In the genomic region with DNA sequence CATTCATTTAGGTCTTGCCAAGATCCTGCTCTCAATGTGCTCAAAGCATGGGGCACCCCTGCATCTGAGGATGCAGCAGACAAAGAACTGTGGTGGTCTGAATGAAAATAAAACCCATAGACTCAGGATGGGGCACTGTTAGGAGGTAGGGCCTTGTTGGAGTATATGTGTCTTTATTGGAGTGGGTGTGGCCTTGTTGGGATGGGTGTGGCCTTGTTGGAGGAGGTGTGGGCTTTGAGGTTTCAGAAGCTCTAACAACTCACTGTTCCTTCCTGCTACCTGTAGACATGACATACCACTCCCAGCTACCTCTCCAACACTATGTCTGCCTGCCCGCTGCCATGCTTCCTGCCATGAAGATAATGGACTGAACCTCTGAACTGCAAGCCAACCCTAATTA, we compare ENCODE assay signal across 22 mouse cellular contexts. TPM values are rescaled to one million over a fixed set of nuclear protein-coding genes. Genes with fewer than 3 reads are reported as not detected.
DNase-seq lines count a peak whose midpoint lies in the region; ATAC-seq and TF ChIP-seq lines count a peak whose summit lies in the region.
"Had no signal": no experiment of that assay in that cellular context is flagged by ENCODE, and none has a peak within 500 bp of the region (broad histone marks: within the 10 kb centered on the region; RNA-seq: fewer than 3 reads in every experiment).

No protein-coding gene starts in this region.

- DNase-seq in liver, embryonic 14.5 days (ENCODE audit: low read depth in 3 of 3, low spot score in 3 of 3), result no peak
- DNase-seq in forebrain, postnatal 0 days, result no peak
- DNase-seq: adrenal gland, postnatal 10 days; cerebellum, adult 11 months; cerebellum, adult 8-10 months; cerebellum, postnatal 14 days; embryo, embryonic 11 days; gastrocnemius, postnatal 10 days; heart, adult 18-20 months; heart, postnatal 10 days; heart, postnatal 4 days had no signal

- H3K4me2 ChIP-seq in intestine, postnatal 0 days (replicated peaks; ENCODE audit: low read depth), result no peak overlapping the region
- no peak overlapping the region for H3K4me2 ChIP-seq in intestine, embryonic 16.5 days (ENCODE audit: low read depth, low read length)
- H3K4me2 ChIP-seq in liver, embryonic 14.5 days (ENCODE audit: low read depth), result no peak overlapping the region
- H3K4me2 ChIP-seq in kidney, embryonic 16.5 days (replicated peaks; ENCODE audit: low read depth, low read length), result no peak overlapping the region
- H3K4me2 ChIP-seq in forebrain, postnatal 0 days (ENCODE audit: low read depth), result no peak overlapping the region
- H3K4me2 ChIP-seq: embryonic facial prominence, embryonic 12.5 days; hindbrain, embryonic 12.5 days had no signal

- TF ChIP-seq EP300 in liver, embryonic 14.5 days (IDR thresholded peaks at IDR 0.05; ENCODE audit: low read depth), result no peak

- TF ChIP-seq CTCF in intestine, postnatal 0 days (IDR thresholded peaks at IDR 0.05; ENCODE audit: low read depth), result no peak
- no peak for TF ChIP-seq CTCF in liver, embryonic 14.5 days (IDR thresholded peaks at IDR 0.05; ENCODE audit: low read depth)
- TF ChIP-seq CTCF in forebrain, postnatal 0 days (IDR thresholded peaks at IDR 0.05; ENCODE audit: low read depth), result no peak

- H3K9me3 ChIP-seq in intestine, postnatal 0 days (ENCODE audit: control insufficient read depth), result no peaks in the 10 kb centered on the region
- H3K9me3 ChIP-seq in intestine, embryonic 16.5 days (ENCODE audit: control insufficient read depth, low read length), result no peaks in the 10 kb centered on the region
- no peaks in the 10 kb centered on the region for H3K9me3 ChIP-seq in liver, embryonic 14.5 days (ENCODE audit: control insufficient read depth, low read length)
- no peaks in the 10 kb centered on the region for H3K9me3 ChIP-seq in kidney, embryonic 16.5 days (ENCODE audit: low read length)
- H3K9me3 ChIP-seq in forebrain, postnatal 0 days (ENCODE audit: low read length), result no peaks in the 10 kb centered on the region
- H3K9me3 ChIP-seq: embryonic facial prominence, embryonic 12.5 days; forebrain, embryonic 10.5 days; heart, embryonic 10.5 days; hindbrain, embryonic 12.5 days had no signal

- H3K4me3 ChIP-seq in intestine, postnatal 0 days (ENCODE audit: low read depth, low read length), result no peak overlapping the region
- no peak overlapping the region for H3K4me3 ChIP-seq in intestine, embryonic 16.5 days (ENCODE audit: low read length)
- H3K4me3 ChIP-seq in liver, embryonic 14.5 days (ENCODE audit: insufficient read depth in 1 of 2, low read depth in 2 of 2, low read length in 2 of 2), result no peak overlapping the region
- no peak overlapping the region for H3K4me3 ChIP-seq in kidney, embryonic 16.5 days (ENCODE audit: low read length)
- no peak overlapping the region for H3K4me3 ChIP-seq in forebrain, postnatal 0 days (ENCODE audit: low read depth, low read length)
- H3K4me3 ChIP-seq: embryonic facial prominence, embryonic 12.5 days; forebrain, embryonic 10.5 days; heart, embryonic 10.5 days; hindbrain, embryonic 12.5 days had no signal

- no peaks in the 10 kb centered on the region for H3K27me3 ChIP-seq in intestine, postnatal 0 days (replicated peaks; ENCODE audit: control insufficient read depth, insufficient read depth, low read length)
- no peaks in the 10 kb centered on the region for H3K27me3 ChIP-seq in intestine, embryonic 16.5 days (replicated peaks; ENCODE audit: control insufficient read depth, insufficient read depth, low read length)
- H3K27me3 ChIP-seq in liver, embryonic 14.5 days (ENCODE audit: control insufficient read depth, insufficient read depth, low read length), result no peaks in the 10 kb centered on the region
- H3K27me3 ChIP-seq in kidney, embryonic 16.5 days (ENCODE audit: insufficient read depth, low read length), result no peaks in the 10 kb centered on the region
- no peaks in the 10 kb centered on the region for H3K27me3 ChIP-seq in forebrain, postnatal 0 days (ENCODE audit: insufficient read depth, low read length)
- H3K27me3 ChIP-seq: embryonic facial prominence, embryonic 12.5 days; hindbrain, embryonic 12.5 days had no signal

- WGBS in intestine, postnatal 0 days, result 89% methylated on average over 1 of the region's 1 CpGs
- WGBS in intestine, embryonic 16.5 days, result 96% methylated on average over 1 of the region's 1 CpGs
- WGBS in liver, embryonic 14.5 days (ENCODE audit: insufficient replicate concordance), result 80% methylated on average over 1 of the region's 1 CpGs
- 96% methylated on average over 1 of the region's 1 CpGs for WGBS in kidney, embryonic 16.5 days
- WGBS in forebrain, postnatal 0 days, result 100% methylated on average over 1 of the region's 1 CpGs

- 0 out of 2 replicates have a peak, but pooled peaks cover 9% of the 10 kb centered on the region for H3K4me1 ChIP-seq in intestine, postnatal 0 days (replicated peaks; ENCODE audit: control insufficient read depth, insufficient read depth, low read length)
- H3K4me1 ChIP-seq in intestine, embryonic 16.5 days (ENCODE audit: control insufficient read depth, insufficient read depth, low read length), result no peaks in the 10 kb centered on the region
- peaks cover 8 to 10% of the 10 kb centered on the region in 2 experiments for H3K4me1 ChIP-seq in liver, embryonic 14.5 days (replicated peaks; ENCODE audit: control insufficient read depth in 2 of 2, insufficient read depth in 2 of 2, low read length in 1 of 2)
- no peaks in the 10 kb centered on the region for H3K4me1 ChIP-seq in kidney, embryonic 16.5 days (ENCODE audit: insufficient read depth, low read length)
- H3K4me1 ChIP-seq in forebrain, postnatal 0 days (ENCODE audit: insufficient read depth), result no peaks in the 10 kb centered on the region
- H3K4me1 ChIP-seq: embryonic facial prominence, embryonic 12.5 days; forebrain, embryonic 10.5 days; heart, embryonic 10.5 days; hindbrain, embryonic 12.5 days had no signal

- no peak overlapping the region for H3K27ac ChIP-seq in intestine, postnatal 0 days (ENCODE audit: low read depth, low read length)
- no peak overlapping the region for H3K27ac ChIP-seq in intestine, embryonic 16.5 days (ENCODE audit: low read length)
- no peak overlapping the region for H3K27ac ChIP-seq in liver, embryonic 14.5 days
- no peak overlapping the region for H3K27ac ChIP-seq in kidney, embryonic 16.5 days (ENCODE audit: low read length)
- no peak overlapping the region for H3K27ac ChIP-seq in forebrain, postnatal 0 days (ENCODE audit: low read depth, low read length)
- H3K27ac ChIP-seq: embryonic facial prominence, embryonic 12.5 days; forebrain, embryonic 10.5 days; heart, embryonic 10.5 days; hindbrain, embryonic 12.5 days; hindbrain, postnatal 0 days had no signal

- no peak overlapping the region for H3K9ac ChIP-seq in intestine, postnatal 0 days (ENCODE audit: low read depth, low read length)
- H3K9ac ChIP-seq in intestine, embryonic 16.5 days (ENCODE audit: low read depth, low read length), result no peak overlapping the region
- H3K9ac ChIP-seq in liver, embryonic 14.5 days (replicated peaks), result no peak overlapping the region
- no peak overlapping the region for H3K9ac ChIP-seq in kidney, embryonic 16.5 days (replicated peaks; ENCODE audit: low read length)
- no peak overlapping the region for H3K9ac ChIP-seq in forebrain, postnatal 0 days
- H3K9ac ChIP-seq: embryonic facial prominence, embryonic 12.5 days; hindbrain, embryonic 12.5 days had no signal

- H3K36me3 ChIP-seq in intestine, postnatal 0 days (ENCODE audit: control insufficient read depth, insufficient read depth), result no peaks in the 10 kb centered on the region
- H3K36me3 ChIP-seq in intestine, embryonic 16.5 days (ENCODE audit: control insufficient read depth, insufficient read depth, low read length), result no peaks in the 10 kb centered on the region
- H3K36me3 ChIP-seq in liver, embryonic 14.5 days (replicated peaks; ENCODE audit: control insufficient read depth, insufficient read depth, low read depth), result no peaks in the 10 kb centered on the region
- H3K36me3 ChIP-seq in kidney, embryonic 16.5 days (ENCODE audit: insufficient read depth, low read length), result no peaks in the 10 kb centered on the region
- no peaks in the 10 kb centered on the region for H3K36me3 ChIP-seq in forebrain, postnatal 0 days (ENCODE audit: insufficient read depth)
- H3K36me3 ChIP-seq: embryonic facial prominence, embryonic 12.5 days; forebrain, embryonic 10.5 days; heart, embryonic 10.5 days; hindbrain, embryonic 12.5 days had no signal

- ATAC-seq in intestine, postnatal 0 days, result 0 out of 2 replicates have a peak, but pooled peaks have one; percentile 25
- ATAC-seq in intestine, embryonic 16.5 days, result no peak
- peak; percentile 72 for ATAC-seq in erythroid progenitor cell, adult 5-6 weeks (replicated peaks; ENCODE audit: low FRiP score, poor library complexity, severe bottlenecking)
- peak; percentile 68 for ATAC-seq in liver, embryonic 14.5 days (ENCODE audit: insufficient read depth)
- no peak for ATAC-seq in CD4-positive, CD25-positive, alpha-beta regulatory T cell, adult 4 months
- no peak for ATAC-seq in kidney, embryonic 16.5 days (ENCODE audit: low FRiP score, low TSS enrichment)
- no peak for ATAC-seq in forebrain, postnatal 0 days
- ATAC-seq: forebrain, embryonic 14.5 days; hindbrain, postnatal 0 days had no signal

RNA-seq across cellular contexts. Expression of a gene that starts 18.8 kb away (rescaled TPM):
- 43.4 and 43.7 TPM in 2 replicates for polyA plus RNA-seq in intestine, postnatal 0 days (2015; fragmentation: Nextera tagmentation; extraction: Ambion mirVana)
- polyA plus RNA-seq in intestine, embryonic 16.5 days (2015; fragmentation: Nextera tagmentation; extraction: Ambion mirVana), result 42.5 and 51.1 TPM in 2 replicates
- 96.9 and 113 TPM in 2 replicates for total RNA-seq in erythroid progenitor cell, adult 5-6 weeks (2015; ENCODE audit: low replicate concordance)
- 66.6 and 109 TPM in 2 replicates for total RNA-seq in erythroid progenitor cell, adult 5-6 weeks (2017; ENCODE audit: low replicate concordance)
- polyA plus RNA-seq in liver, embryonic 14.5 days (2012; rRNA removed), result 17.2 and 30.4 TPM in 2 replicates
- polyA plus RNA-seq in liver, embryonic 14.5 days (2014; fragmentation: Nextera tagmentation; extraction: Ambion mirVana), result 46.6 and 49.1 TPM in 2 replicates
- 10 to 100 TPM; 44.1 to 58.3 TPM for polyA plus RNA-seq in CD4-positive, CD25-positive, alpha-beta regulatory T cell, adult 4 months (2017; shearing (Covaris generic))
- polyA plus RNA-seq in kidney, embryonic 16.5 days (2015; fragmentation: Nextera tagmentation; extraction: Ambion mirVana), result 63.1 and 63.2 TPM in 2 replicates
- total RNA-seq in forebrain, postnatal 0 days (2014; rRNA removed), result 34.3 and 42.2 TPM in 2 replicates
- polyA plus RNA-seq in forebrain, postnatal 0 days (2015; fragmentation: Nextera tagmentation; extraction: Ambion mirVana), result 42.3 and 44.6 TPM in 2 replicates

RNA-seq across cellular contexts. Expression of a gene that starts 29.6 kb away (rescaled TPM):
- polyA plus RNA-seq in intestine, postnatal 0 days (2015; fragmentation: Nextera tagmentation; extraction: Ambion mirVana), result 22.8 and 28.2 TPM in 2 replicates
- 36.6 and 37.1 TPM in 2 replicates for polyA plus RNA-seq in intestine, embryonic 16.5 days (2015; fragmentation: Nextera tagmentation; extraction: Ambion mirVana)
- 92.2 and 130 TPM in 2 replicates for total RNA-seq in erythroid progenitor cell, adult 5-6 weeks (2015; ENCODE audit: low replicate concordance)
- 189 and 221 TPM in 2 replicates for total RNA-seq in erythroid progenitor cell, adult 5-6 weeks (2017; ENCODE audit: low replicate concordance)
- 40.8 and 45.8 TPM in 2 replicates for polyA plus RNA-seq in liver, embryonic 14.5 days (2012; rRNA removed)
- 49.0 and 54.7 TPM in 2 replicates for polyA plus RNA-seq in liver, embryonic 14.5 days (2014; fragmentation: Nextera tagmentation; extraction: Ambion mirVana)
- polyA plus RNA-seq in CD4-positive, CD25-positive, alpha-beta regulatory T cell, adult 4 months (2017; shearing (Covaris generic)), result 10 to 100 TPM; 54.0 to 64.9 TPM
- polyA plus RNA-seq in kidney, embryonic 16.5 days (2015; fragmentation: Nextera tagmentation; extraction: Ambion mirVana), result 61.4 and 64.3 TPM in 2 replicates
- total RNA-seq in forebrain, postnatal 0 days (2014; rRNA removed), result 82.8 and 97.4 TPM in 2 replicates
- 86.3 and 100 TPM in 2 replicates for polyA plus RNA-seq in forebrain, postnatal 0 days (2015; fragmentation: Nextera tagmentation; extraction: Ambion mirVana)

Comparison
In these comparisons a context has a peak if more than half of its experiments do, and no peak if none do; other contexts are left out.
1. ATAC-seq: peak in intestine, postnatal 0 days (single experiment), erythroid progenitor cell, adult 5-6 weeks (single experiment) and liver, embryonic 14.5 days (single experiment); none in intestine, embryonic 16.5 days (single experiment), CD4-positive, CD25-positive, alpha-beta regulatory T cell, adult 4 months (single experiment), kidney, embryonic 16.5 days (single experiment) and forebrain, postnatal 0 days (single experiment).